Mouse (Mus musculus) kidney, adult 18-20 months (tissue): ENCODE results near the gene Prrc2b.

Experiments
- DNase-seq: peaks from one replicate; pipeline ENCODE4 v3.0.0; 2021

The Prrc2b gene

DNA sequence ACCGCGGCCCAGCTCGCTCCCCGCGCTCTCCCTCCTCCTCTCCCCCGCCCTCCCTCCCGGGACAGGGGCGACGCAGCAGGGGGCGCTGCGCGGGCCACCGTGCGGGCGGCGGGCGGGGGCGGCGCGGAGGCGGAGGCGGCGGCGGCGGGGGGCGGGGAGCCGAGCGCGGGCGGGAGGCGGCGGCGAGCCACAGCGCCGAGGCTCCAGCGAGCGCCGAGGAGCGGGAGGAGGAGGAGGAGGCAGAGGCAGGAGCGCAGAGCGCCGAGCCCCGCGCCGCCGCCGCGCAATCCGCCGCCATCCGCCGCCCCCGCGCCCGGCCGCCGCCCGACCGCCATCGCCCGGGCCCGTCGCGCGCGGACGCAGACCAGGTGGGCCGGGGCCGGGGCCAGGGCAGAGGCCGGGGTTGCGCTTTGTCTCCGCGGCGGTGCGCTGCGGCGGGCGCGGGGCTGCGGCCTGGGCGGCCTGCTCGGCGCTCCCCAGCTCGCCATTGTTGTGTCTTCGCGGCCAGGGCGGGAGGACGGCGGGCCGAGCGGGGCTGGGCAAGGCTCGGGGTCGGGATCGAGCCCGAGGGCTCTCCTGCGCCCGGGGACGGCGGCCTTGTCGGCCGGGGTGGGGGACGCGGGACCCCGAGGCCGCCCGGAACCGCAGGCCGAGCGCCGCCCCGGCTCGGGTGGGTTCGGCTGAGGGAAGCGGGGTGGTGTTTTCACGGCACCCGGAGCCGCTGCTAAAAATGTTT, at the start of gene Prrc2b:
Prrc2b (plus strand) TSS at position 159 of the 736 bp plus-strand sequence.
- DNase-seq: peak; percentile 69

DNA sequence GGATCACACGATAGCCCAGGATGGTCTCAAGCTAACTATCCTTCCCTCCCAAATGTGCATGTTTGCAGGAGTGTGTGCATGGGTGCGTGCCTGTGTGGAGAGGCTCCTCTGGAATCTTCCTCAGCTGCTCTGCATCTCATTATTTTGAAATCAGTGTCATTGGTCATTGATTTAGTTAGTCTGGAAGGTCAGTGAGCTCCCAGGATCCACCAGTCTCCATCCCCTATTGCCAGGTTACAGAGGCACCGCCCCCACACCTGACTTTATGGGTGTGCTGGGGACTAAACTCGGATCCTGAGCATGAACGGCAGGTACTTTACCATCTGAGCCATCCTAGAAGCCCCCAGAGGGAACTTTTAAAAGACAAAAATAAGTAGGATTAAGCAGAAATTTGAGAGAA, 47.9 kb upstream of the Prrc2b start:
- no peak for DNase-seq

DNA sequence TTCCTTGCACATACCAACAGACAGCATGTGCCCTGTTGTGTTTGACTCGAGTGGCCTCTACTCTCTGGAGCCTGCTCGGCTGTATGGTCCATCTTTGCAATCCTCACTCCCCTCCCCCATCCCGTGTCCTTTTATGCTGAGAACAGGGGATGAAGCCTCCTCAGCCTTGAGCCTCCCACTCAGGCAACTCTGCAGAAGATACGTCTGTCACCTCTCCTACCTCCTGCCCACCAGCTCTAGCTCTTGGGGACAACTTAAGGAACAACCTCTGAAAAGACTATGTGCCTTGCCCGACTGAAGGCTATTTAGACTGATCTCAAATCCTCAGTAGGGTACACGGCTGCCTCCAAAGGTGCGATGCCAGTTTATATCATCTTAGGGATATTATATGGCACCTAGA, 47.3 kb upstream of the Prrc2b start:
- DNase-seq: no peak

DNA sequence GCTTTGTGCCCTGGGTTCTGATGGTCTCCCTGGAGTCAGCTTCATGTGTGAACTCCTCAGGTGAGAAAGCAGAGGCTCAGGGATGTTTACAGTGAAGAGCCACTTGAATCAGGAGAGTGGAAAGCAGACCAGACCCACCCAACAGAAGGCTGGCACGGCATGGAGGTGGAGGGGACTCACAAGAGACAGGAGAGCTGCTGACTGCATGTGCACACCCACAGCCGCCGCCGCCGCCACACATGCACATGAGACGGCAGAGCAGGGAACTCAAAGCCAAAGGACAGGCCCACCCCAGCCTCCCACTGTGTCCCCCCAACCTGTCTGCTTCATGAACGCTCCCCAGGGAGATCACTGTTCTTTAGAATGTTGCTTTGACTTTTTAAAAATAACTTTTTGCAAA, 46.8 kb upstream of the Prrc2b start:
- DNase-seq: no peak

DNA sequence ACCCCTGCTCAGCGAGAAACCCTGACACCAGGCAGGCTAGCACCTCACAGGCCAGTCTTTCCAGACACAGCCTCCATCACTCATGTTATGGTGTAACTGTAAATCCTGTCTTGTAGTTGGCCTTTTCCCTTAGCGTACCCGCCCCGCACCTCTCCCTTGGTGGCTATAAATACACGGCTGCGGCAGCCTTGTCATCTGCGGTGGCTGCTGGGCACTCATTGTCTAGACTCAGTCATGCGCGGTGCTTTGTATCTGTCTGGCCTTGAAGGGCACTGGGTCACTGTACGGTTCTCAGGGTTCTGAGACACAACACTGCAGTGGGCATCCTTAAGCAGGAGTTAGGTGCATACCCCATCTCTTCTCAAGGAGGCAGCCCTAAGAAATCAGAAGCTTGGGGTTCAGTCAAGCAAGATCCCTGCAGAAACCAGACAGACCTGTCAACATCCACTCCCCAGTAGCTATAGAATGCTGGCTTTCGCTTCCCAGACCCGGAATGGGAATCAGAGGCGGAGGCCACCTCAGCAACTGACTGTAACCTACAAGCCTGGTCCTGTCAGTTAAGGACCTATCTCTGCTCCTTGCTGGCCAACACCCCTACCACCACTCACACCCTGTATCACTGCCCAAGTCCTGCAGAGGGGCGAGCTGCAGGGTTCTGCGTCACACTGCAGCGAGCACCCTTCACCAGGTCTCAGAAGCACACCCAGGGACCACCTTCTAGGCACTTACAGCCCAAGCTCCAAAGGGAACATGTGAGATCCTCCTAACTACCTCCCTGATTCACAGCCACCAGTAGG, 45.6 kb upstream of the Prrc2b start:
- DNase-seq: no peak

DNA sequence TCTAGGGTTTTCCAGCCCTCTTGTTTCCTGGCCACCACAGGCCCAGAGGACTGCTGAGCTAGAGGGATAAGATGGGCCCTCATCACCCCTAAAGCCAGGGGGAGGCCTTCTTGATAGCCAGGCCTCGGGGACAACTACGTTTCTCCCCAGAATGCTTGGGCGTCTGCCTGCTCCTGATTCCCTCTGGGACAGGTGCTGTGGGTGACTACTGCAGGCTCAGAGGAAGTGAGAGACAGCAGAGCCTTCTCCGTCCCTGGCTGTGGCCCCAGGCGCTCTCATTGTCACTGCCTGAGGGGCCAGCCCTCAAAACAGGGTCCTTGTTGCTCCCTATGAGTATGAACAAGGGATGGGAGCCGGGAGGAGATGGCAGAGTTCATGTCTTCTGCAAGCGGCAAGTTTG, 45.0 kb upstream of the Prrc2b start:
- no peak for DNase-seq

DNA sequence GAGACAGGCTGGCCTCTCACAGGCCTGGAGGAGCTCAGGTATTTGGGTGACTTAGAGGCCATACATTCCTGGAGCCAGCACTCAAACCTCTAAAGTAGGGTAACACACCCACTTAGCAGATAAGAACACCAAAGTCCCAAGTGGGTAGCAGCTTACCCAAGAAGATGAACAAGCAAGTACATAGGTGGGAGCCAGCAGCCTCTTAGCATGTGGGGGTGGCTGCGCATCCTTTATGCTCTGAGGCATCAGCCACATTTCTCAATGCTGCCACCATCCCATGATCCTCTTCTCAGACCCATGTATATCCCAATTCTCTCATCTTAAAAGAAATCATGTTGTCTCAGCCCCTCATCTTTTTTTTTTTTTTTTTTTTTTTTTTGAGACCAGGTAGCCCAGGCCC, 39.6 kb upstream of the Prrc2b start:
- DNase-seq: no peak

DNA sequence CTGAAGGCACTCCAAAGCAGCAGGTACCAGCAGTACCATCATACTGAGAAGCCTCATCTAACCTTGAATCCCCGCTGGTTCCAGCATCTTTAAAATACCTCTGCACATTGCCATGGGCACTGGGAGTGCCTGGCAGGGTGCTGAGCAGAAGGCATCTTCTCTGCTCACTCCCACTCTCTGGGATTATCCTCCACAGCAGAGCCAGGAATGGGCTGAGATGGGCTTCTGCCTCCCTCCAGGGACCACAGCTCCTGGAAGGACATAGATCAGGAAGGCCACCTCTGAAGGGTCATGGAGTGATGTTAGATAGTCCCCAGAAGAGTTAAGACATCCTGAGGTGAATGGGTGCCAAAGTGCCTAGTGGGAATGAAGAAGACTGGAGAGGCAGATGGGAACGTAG, 38.3 kb upstream of the Prrc2b start:
- no peak for DNase-seq

DNA sequence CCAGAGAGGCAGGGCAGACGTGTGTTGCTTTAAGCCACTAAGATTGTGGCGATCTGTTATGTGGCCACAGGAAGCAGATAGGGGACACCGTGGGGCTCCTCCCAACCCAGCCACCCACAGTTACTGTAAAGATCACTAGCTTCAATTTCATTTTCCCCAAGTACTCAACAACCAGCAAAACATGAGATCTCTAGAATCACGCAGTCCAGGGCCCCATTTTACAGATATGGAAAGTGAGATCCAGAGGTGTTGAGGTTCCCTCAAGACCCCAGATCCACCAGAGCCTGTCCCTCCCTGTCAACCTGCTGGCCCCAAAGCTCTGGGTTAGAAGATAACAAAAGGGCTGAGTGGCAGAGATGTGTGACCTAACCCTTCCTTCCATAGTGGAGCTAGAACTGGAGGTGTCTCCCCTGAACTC, 35.0 kb upstream of the Prrc2b start:
- DNase-seq: no peak

DNA sequence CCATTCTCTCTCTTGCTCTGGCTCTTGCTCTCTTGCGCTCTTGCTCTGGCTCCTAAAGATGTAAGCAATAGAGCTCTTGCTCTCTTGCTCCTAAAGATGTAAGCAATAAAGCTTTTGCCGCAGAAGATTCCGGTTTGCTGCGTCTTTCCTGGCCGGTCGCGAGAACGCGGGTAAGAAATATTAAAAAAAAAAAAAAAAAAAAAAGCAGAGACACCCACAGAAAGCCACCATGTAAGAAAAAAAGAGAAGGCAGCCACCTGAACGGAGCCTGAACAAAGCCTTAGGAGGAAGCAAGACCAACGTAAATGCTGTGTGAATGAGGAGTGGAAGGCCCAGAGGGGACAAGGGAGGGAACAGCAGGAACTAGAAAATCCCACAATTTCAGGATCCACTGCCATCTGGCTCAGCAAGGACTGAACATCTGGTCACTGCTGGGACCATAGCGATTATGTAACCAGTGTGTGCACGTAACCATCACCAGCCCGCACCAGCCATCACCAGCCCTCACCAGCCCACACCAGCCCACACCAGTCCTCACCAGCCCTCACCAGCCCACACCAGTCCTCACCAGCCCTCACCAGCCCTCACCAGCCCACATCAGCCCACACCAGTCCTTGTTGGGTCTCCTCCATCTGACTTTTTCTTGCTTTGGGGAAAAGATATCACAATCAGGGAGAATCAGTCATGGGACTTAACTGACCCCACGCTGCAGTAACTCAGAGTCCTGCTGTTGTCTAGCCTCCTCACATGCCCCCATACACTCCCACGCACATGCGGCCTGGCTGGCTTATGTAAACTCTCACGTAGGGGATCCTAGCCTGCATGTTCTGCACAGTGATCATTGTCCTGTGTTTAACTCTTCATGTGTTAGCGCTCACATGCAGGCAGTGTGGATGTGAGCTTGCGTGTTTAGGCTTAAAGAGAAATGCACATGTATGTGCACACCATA, 30.8 kb upstream of the Prrc2b start:
- DNase-seq: no peak

DNA sequence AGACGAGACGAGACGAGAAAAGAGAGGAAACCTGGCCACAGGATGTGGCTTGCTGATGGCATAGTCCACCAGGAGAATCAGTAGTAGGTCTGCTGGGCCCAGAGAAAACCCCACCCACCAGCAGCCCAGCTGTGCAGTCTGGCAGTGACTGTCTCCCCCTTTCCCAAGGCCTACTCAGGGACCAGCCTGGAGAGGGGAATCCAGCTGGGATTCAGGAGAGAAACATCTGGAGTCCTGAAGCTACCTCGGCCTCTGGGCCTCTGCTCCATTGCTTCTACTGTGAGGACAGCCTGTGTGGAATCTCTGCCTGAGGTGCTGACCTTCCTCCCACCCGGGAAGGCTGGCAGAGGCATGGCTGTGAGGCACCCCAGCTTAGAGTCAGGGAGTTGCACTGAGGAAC, 29.7 kb upstream of the Prrc2b start:
- no peak for DNase-seq

DNA sequence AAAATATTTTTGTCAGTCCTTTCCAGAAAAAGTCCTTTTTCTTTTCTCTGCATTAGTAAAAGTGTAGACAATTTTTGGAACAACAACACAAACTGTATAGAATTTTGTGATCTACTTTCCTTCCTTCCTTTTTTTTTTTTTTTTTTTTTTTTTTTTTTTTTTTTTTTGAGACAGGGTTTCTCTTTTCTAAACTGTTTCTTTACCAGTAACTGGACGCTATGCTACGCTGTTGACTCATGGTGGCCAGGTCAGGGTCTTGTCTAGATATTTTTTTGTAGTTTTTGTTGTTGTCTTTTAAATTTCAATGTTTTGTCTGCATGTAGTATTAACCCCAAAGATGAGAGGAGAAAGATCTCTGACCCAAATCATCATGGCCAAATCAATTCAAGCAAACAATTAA, 29.1 kb upstream of the Prrc2b start:
- no peak for DNase-seq

DNA sequence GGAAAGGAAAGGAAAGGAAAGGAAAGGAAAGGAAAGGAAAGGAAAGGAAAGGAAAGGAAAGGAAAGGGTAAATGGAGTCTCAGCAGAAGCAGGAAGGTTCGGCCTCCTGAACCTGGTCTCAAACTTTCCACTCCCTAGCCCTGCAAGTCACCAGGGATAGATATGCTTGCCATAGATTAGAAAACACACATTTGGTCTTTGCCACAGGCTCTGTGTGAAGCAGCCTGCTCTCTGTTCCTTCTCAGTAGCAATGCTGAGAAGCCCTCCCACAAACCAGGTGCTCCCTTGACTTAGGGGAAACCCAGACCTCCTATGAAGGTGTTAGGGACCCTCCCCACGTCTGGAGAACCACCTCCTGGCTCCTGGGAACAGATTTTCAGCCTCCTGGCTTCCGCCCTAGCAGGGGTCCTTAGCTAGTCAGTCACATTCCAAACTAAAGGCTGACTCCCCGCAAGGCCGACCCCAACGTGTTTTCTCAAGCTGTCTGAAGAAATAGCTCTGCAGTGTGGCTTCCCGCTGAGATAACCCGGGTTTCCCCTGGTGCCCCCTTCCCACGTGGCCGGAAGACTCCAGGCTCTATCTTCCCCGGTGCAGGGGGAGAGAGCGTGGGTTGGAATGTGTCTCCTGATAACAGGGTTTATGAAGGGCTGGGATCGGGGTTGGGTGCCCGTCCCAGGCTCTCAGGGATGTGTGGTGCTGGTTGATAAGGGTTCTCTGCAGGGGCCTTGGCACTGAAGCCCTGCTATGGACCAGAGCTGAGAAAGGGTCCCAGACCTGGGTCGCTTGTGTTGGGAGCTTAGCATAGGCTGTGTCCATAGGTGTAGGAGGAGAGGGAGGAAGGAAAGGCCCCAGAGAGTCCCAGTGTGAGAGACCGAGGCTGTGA, 23.0 kb upstream of the Prrc2b start:
- no peak for DNase-seq

DNA sequence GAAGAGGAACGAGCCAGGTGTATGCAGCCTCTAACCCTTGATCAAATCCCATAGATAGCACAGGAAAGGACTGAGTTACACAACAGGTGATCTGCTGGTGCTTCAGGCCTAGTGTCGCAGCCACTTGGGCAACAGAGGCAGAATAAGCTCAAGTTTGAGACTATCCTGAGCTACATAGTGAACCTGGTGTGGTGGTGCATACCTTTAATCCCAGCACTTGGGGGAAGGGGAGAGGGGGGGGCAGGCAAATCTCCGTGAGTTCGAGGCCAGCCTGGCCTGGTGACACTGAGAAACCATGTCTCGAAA, 22.4 kb upstream of the Prrc2b start:
- DNase-seq: no peak

DNA sequence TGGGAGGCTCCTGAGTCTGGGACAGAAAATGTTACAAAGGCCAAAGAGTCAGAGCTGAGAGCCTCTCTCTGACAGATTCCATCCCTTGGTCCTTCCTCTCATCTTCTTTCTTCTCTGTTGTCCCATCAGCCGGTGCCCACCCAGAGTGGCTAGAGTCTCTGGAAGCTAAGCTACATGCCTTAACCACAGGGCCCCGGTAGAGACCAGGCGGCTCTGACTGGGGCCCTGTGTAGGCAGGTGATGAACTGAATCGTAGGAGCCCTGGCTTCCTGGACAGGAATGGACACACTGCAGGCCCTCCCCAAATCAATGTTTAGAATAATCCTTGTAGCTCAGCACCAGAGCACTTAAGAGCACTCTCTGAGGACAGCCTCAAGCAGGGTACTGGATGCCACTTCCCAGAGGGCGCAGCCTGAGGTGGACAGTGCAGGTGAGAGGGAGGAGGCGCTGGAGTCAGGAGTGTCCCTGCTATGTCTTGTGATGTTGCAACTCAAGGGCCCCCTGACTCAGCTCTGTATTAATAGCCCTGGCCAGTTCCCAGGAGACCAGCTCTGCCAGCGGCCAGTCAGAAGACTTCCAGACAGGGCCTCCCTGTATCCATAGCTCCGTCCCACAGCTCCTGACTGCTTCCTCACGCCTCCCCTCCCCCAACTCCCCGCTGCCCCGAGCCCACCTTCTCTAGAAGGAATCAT, 21.4 kb upstream of the Prrc2b start:
- no peak for DNase-seq

DNA sequence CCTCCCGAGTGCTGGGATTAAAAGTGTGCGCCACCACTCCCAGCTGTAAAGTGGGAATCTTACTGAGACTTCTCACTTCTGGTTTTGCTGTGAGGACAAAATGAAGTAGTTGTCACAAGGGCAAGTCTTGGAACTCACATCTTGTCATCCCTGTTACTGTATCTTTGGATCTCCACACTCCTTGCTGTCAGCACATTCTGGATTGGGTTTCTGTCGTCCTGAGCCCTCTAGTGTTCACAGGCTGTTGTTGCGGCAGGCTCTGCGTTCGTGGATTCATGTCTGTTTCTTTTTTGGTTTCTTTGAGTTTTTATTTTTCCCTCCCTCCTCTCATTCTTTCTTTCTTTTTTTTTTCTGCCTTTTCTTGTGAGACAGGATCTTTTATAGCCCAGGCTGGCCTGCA, 20.4 kb upstream of the Prrc2b start:
- DNase-seq: peak; percentile 54

DNA sequence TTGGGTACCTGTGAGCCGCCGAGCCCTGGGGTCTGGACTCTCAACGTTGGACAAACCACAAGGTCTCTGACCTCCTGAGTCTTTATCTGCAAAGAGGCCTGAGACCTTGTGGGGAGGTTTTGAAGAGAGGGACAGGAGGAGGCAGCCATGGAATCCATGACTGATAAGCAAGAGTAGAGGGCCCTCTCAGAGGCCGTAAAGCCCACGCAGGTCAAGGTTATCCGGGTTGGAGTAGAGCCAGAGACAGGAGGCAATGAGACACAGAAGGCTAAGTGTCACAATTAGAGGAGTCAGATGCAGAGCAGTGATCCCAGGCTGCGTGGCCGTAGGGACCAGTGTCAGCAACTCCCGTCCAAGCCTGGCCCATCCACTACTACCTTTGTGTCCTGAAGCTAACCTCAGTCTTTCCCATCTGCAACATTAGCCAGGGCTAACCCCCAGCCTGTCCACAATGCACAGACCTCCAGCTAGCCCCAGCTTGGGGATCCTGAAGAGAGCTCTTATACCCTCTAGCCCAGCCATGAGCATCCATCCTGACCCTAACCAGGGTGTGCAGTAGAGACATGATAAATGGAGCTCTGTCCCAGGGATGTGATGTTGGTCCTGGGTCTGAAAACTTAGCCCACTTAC, 19.6 kb upstream of the Prrc2b start:
- DNase-seq: no peak

DNA sequence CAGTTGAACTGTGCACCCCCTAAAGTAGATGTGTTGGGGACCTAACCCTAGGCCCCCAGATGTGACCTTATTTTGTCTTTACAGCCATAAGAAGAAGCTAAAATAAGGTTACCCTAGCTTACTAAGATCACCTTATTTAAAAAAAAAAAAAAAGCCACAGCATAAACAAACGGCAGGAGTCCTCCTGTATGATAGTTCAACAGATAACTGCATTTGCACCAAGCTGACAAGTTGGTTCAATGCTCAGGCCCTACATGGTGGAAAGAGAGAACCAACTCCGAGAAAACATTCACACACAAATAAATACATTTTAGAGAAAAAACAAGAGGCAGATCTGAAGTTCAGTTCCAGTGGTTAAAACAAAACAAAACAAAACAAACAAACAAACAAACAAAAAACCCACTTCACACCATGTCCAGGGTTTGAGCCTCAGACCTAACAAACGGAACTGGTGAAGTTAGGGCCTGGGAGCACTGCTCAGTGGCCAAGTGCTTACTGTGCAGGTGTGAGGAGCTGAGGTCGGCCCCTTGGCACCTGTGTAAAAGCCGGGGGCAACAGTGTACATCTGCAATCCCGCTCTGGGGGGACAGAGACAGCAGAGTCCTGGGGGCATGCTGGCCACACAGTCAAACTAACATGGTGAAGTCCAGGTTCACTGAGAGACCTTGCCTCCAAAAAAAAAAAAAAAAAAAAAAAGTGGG, 18.9 kb upstream of the Prrc2b start:
- no peak for DNase-seq

DNA sequence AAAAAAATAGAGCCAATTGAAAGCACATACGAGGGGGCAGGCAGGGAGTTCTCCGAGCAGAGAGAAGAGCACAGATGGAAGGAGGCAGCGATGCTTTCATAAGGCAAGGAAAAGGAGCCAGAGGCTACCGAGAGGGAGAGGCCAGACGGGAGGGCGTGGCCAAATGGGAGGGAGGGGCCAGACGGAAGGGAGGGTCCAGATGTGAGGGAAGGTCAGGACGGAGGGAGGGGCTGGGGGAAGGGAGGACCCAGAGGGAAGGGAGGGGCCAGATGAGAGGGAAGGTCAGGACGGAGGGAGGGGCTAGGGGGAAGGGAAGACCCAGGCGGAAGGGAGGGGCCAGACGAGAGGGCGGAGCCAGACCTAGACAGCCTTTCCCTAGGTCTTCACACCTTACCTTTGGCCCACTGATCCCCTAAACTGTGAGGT, 18.3 kb upstream of the Prrc2b start:
- DNase-seq: peak; percentile 66

DNA sequence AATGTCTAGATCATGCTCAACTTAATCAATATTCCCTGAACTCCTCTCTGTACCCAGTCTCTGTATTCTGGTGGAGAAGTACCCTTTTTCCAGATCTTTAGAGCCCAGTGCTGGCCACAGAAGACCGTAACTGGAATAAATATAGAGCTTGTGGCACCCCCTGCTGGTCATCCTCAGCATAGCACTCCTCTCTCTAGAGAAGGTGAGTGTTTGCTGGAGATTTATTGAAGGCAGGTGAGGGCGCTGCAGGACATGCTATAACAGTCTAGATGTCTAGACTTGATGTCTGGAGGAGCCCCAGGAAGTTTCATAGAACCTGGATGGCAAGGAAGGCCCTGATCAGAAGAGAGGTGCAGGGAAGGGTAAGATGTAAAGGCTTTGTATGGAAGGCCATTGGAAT, 16.8 kb upstream of the Prrc2b start:
- peak; percentile 94 for DNase-seq
